Mouse (Mus musculus): ENCODE measurements around the gene Plin5. TPM values are rescaled to one million over a fixed set of nuclear protein-coding genes. Genes with fewer than 3 reads are reported as not detected.

The Plin5 gene
- total RNA-seq, 1 experiment = 1.4 TPM

DNA sequence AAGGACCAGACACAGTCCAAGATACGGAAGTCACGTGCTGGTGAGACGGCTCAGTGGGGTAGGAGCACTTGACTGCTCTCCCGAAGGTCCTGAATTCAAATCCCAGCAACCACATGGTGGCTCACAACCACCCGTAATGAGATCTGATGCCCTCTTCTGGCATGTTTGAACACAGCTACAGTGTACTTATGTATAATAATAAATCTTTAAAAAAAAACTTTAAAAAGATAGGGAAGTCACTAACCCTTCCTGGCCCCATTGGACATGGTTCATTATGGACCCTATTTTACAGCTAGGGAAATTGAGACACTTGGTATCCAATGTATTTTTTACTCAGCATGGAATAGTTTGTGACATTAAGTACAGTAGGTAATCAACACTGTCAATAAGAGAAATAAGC lies 39.9 kb downstream of the Plin5 start:
- peaks cover 0 to 11% of the 10 kb centered on the region in 2 experiments; a peak in 2 of 4 replicates for H3K4me1 ChIP-seq (ENCODE audit: control insufficient read depth in 2 of 2, insufficient read depth in 2 of 2, low read length in 2 of 2, poor library complexity in 1 of 2)
- no peak overlapping the region for H3K27ac ChIP-seq (ENCODE audit: insufficient read depth, low read depth, low read length, poor library complexity, severe bottlenecking)
- no peak overlapping the region for H3K4me3 ChIP-seq (ENCODE audit: insufficient read depth in 1 of 2, low read depth in 1 of 2, low read length in 2 of 2, poor library complexity in 1 of 2, severe bottlenecking in 1 of 2)

DNA sequence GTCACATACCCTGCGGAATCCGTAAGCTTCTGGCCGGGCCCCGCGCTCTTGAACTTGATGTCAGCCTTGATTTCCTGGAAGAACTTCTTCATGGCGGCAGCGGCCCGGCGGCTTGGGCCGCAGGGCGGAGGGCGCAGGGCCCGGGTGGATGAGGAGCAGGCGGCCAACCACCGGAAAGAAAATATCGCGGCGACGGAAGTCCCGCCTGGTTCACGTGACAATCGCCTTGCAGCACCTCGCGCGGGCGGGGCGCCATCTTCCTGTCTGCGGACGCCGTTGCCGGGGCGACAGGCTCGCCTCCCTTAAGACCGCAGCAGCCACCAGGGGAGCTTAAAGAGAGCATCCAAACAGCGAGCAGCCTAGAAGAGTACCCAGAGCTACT lies 42.6 kb downstream of the Plin5 start, which contains the start of gene Ubxn6:
Gene Ubxn6, minus strand, starts transcription at position 202 of the 382 bp plus-strand sequence.
- peak; percentile 94 for DNase-seq (ENCODE audit: low read depth, low spot score)
- TF ChIP-seq CHD2 (IDR thresholded peaks at IDR 0.05; ENCODE audit: low read depth, low read length) (0 out of 2 replicates have a peak, but pooled peaks have one; percentile 35), ZC3H11A (IDR thresholded peaks at IDR 0.05; ENCODE audit: borderline replicate concordance, low read depth, low read length) (no peak)
- Histone ChIP-seq H3K36me3 (ENCODE audit: control insufficient read depth, insufficient read depth, low read length, poor library complexity, severe bottlenecking) (peaks cover 24% of the 10 kb centered on the region), H3K9me3 (ENCODE audit: control insufficient read depth, insufficient read depth, low read depth, low read length) (no peaks in the 10 kb centered on the region), H3K4me3 (ENCODE audit: insufficient read depth in 1 of 2, low read depth in 1 of 2, low read length in 2 of 2, poor library complexity in 1 of 2, severe bottlenecking in 1 of 2) (peak within 1 kb of the TSS; percentile 85 to 88), H3K27ac (ENCODE audit: insufficient read depth, low read depth, low read length, poor library complexity, severe bottlenecking) (peak within 1 kb of the TSS; percentile 82), H3K4me1 (ENCODE audit: control insufficient read depth in 2 of 2, insufficient read depth in 2 of 2, low read length in 2 of 2, poor library complexity in 1 of 2) (peaks cover 0 to 4% of the 10 kb centered on the region in 2 experiments; a peak in 1 of 4 replicates), H3K9ac (ENCODE audit: insufficient read depth, low read depth, low read length, poor library complexity, severe bottlenecking) (peak within 1 kb of the TSS; percentile 84)
- in situ Hi-C loops (cut with MboI; ENCODE audit: low sequenced_read_pairs in 2 of 2, unreplicated experiment in 2 of 2) = no loop called here

More for the DNA sequence above, 39.9 kb downstream of the Plin5 start:
- peaks cover 8% of the 10 kb centered on the region for H3K36me3 ChIP-seq (ENCODE audit: control insufficient read depth, insufficient read depth, low read length, poor library complexity, severe bottlenecking)
- no peak overlapping the region for H3K9ac ChIP-seq (ENCODE audit: insufficient read depth, low read depth, low read length, poor library complexity, severe bottlenecking)
- DNase-seq (ENCODE audit: low read depth, low spot score) = no peak
- TF ChIP-seq ZC3H11A (IDR thresholded peaks at IDR 0.05; ENCODE audit: borderline replicate concordance, low read depth, low read length) (no peak), MAFK (IDR thresholded peaks at IDR 0.05; ENCODE audit: insufficient read depth, low read depth, low read length) (no peak), HCFC1 (IDR thresholded peaks at IDR 0.05; ENCODE audit: borderline replicate concordance, insufficient read depth, low read length) (no peak)
- in situ Hi-C loops (cut with MboI; ENCODE audit: low sequenced_read_pairs in 2 of 2, unreplicated experiment in 2 of 2) = no loop called here
- H3K9me3 ChIP-seq (ENCODE audit: control insufficient read depth, insufficient read depth, low read depth, low read length) = no peaks in the 10 kb centered on the region

DNA sequence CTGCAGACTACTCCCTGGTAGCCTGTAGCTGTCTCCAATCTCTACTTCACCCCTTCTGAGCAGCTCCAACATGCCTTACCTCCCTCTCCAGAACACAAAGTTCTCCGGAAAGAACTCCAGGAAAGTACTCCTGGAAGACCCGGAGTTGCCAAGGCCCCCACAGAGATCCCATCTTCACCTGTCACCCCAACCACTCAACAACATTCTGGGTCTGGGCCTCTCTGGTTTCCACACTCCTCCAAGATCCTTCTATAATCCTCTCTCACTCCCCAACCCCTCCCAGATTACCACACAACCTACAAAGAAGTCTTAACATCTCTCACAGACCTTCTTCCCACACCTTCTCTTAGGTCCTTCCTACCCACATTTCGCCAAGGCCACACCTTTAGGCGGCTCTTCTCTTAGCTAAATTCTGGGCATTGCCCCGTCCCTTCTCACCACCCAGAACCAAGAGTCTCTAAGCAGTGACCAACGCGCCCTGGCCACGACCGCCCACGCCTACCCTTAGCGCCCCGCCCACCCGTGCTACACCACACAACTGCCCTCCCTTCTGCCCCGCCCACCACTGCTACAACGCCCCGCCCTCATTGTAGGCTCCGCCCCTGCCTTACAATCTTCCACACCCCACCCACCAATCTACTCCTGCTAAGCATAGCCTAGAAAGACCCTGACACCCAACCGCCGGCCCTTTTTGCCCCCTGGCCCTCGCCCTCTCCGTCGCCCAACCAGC lies 43.1 kb downstream of the Plin5 start:
- H3K4me1 ChIP-seq (ENCODE audit: control insufficient read depth in 2 of 2, insufficient read depth in 2 of 2, low read length in 2 of 2, poor library complexity in 1 of 2) = peaks cover 0 to 4% of the 10 kb centered on the region in 2 experiments; a peak in 1 of 4 replicates
- peak overlapping the region; percentile 85 to 88 for H3K4me3 ChIP-seq (ENCODE audit: insufficient read depth in 1 of 2, low read depth in 1 of 2, low read length in 2 of 2, poor library complexity in 1 of 2, severe bottlenecking in 1 of 2)
- DNase-seq (ENCODE audit: low read depth, low spot score) = peak; percentile 96
- H3K27ac ChIP-seq (ENCODE audit: insufficient read depth, low read depth, low read length, poor library complexity, severe bottlenecking) = peak overlapping the region; percentile 82
- in situ Hi-C loops (cut with MboI; ENCODE audit: low sequenced_read_pairs in 2 of 2, unreplicated experiment in 2 of 2) = no loop called here
- no peaks in the 10 kb centered on the region for H3K9me3 ChIP-seq (ENCODE audit: control insufficient read depth, insufficient read depth, low read depth, low read length)
- peaks cover 29% of the 10 kb centered on the region for H3K36me3 ChIP-seq (ENCODE audit: control insufficient read depth, insufficient read depth, low read length, poor library complexity, severe bottlenecking)
- no peak for TF ChIP-seq HCFC1 (IDR thresholded peaks at IDR 0.05; ENCODE audit: borderline replicate concordance, insufficient read depth, low read length)
- TF ChIP-seq ZNF384 (IDR thresholded peaks at IDR 0.05; ENCODE audit: low read depth, low read length) = no peak
- TF ChIP-seq CHD2 (IDR thresholded peaks at IDR 0.05; ENCODE audit: low read depth, low read length) = no peak
- no peak for TF ChIP-seq ZC3H11A (IDR thresholded peaks at IDR 0.05; ENCODE audit: borderline replicate concordance, low read depth, low read length)
- TF ChIP-seq MAFK (IDR thresholded peaks at IDR 0.05; ENCODE audit: insufficient read depth, low read depth, low read length) = no peak
- H3K9ac ChIP-seq (ENCODE audit: insufficient read depth, low read depth, low read length, poor library complexity, severe bottlenecking) = peak overlapping the region; percentile 84

DNA sequence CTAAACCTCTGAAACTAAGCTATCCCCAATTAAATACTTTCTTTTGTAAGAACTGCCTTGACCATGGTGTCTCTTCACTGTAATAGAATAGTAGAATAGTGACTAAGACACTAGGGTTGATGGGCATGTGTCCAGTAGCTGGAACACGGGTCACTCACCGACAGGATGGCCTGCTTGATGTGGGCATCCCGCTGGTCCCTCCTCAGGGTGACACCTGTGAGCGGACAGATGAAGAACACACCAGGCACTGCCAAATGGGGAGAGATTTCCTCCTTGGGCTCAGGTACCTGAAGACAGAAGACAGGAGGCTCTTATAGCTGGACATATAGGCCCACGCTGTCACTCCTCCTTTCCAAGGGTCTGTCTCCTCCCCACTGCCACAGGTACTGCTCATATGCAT lies 45.2 kb downstream of the Plin5 start:
- in situ Hi-C loops (cut with MboI; ENCODE audit: low sequenced_read_pairs in 2 of 2, unreplicated experiment in 2 of 2) = no loop called here
- Histone ChIP-seq H3K9ac (ENCODE audit: insufficient read depth, low read depth, low read length, poor library complexity, severe bottlenecking) (no peak overlapping the region), H3K9me3 (ENCODE audit: control insufficient read depth, insufficient read depth, low read depth, low read length) (no peaks in the 10 kb centered on the region), H3K4me3 (ENCODE audit: insufficient read depth in 1 of 2, low read depth in 1 of 2, low read length in 2 of 2, poor library complexity in 1 of 2, severe bottlenecking in 1 of 2) (no peak overlapping the region), H3K27ac (ENCODE audit: insufficient read depth, low read depth, low read length, poor library complexity, severe bottlenecking) (no peak overlapping the region), H3K36me3 (ENCODE audit: control insufficient read depth, insufficient read depth, low read length, poor library complexity, severe bottlenecking) (peaks cover 49% of the 10 kb centered on the region), H3K4me1 (ENCODE audit: control insufficient read depth in 2 of 2, insufficient read depth in 2 of 2, low read length in 2 of 2, poor library complexity in 1 of 2) (peaks cover 0 to 7% of the 10 kb centered on the region in 2 experiments; a peak in 1 of 4 replicates)
- no peak for TF ChIP-seq MAFK (IDR thresholded peaks at IDR 0.05; ENCODE audit: insufficient read depth, low read depth, low read length)
- TF ChIP-seq HCFC1 (IDR thresholded peaks at IDR 0.05; ENCODE audit: borderline replicate concordance, insufficient read depth, low read length) = no peak
- TF ChIP-seq ZC3H11A (IDR thresholded peaks at IDR 0.05; ENCODE audit: borderline replicate concordance, low read depth, low read length) = no peak
- TF ChIP-seq ZNF384 (IDR thresholded peaks at IDR 0.05; ENCODE audit: low read depth, low read length) = no peak
- TF ChIP-seq CHD2 (IDR thresholded peaks at IDR 0.05; ENCODE audit: low read depth, low read length) = no peak
- no peak for DNase-seq (ENCODE audit: low read depth, low spot score)

All from ES-E14 (cell line).